In the genomic region with DNA sequence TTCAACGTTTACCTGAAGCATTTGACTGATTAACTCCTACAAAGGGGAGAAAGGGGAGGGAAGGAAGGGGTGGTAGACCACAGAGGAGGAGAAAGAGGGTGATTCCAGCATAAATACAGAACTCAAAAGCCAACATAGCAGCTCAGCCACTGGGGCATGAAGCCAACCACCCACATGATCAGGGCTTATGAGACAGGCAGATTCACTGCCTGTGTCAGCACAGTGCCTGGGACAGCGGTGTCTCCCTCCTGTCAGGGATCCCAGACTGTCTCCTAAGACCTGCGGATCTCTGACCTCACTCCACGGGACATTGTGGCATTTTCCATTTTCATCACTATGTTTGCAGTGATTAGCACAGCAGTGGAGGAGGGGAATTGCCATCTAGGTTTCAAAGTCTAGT, we compare ENCODE assay signal across 9 mouse cellular contexts.
DNase-seq lines count a peak whose midpoint lies in the region; ATAC-seq lines count a peak whose summit lies in the region.
"Had no signal": no experiment of that assay in that cellular context is flagged by ENCODE, and none has a peak within 500 bp of the region (broad histone marks: within the 10 kb centered on the region; RNA-seq: fewer than 3 reads in every experiment).

No protein-coding gene starts in this region.

- no peak overlapping the region for H3K9ac ChIP-seq in heart, embryonic 16.5 days (ENCODE audit: low read length)
- H3K9ac ChIP-seq in midbrain, embryonic 11.5 days (ENCODE audit: low read length): no peak overlapping the region

- 44% methylated on average over 4 of the region's 4 CpGs for WGBS in heart, embryonic 16.5 days
- 84% methylated on average over 4 of the region's 4 CpGs for WGBS in midbrain, embryonic 11.5 days

- ATAC-seq in heart, embryonic 16.5 days (replicated peaks; ENCODE audit: extremely low read depth, insufficient read depth, low FRiP score): peak; percentile 6; the same call in 1 of the 2 replicates
- ATAC-seq in midbrain, embryonic 11.5 days (ENCODE audit: low FRiP score): no peak

- intact Hi-C loops in heart, postnatal 14 days (cut with DNase I): no loop called here

- H3K9me3 ChIP-seq in heart, embryonic 16.5 days (replicated peaks; ENCODE audit: control insufficient read depth, low read length): no peaks in the 10 kb centered on the region
- H3K9me3 ChIP-seq in midbrain, embryonic 11.5 days (ENCODE audit: control insufficient read depth, low read length): no peaks in the 10 kb centered on the region

- H3K36me3 ChIP-seq in heart, embryonic 16.5 days (ENCODE audit: control insufficient read depth, insufficient read depth): no peaks in the 10 kb centered on the region
- H3K36me3 ChIP-seq in midbrain, embryonic 11.5 days (ENCODE audit: control insufficient read depth, insufficient read depth, low read length): no peaks in the 10 kb centered on the region

- H3K4me2 ChIP-seq in heart, embryonic 16.5 days (ENCODE audit: low read depth, low read length): no peak overlapping the region
- no peak overlapping the region for H3K4me2 ChIP-seq in midbrain, embryonic 11.5 days

- DNase-seq in heart, postnatal 14 days: no peak
- DNase-seq in 416B (ENCODE audit: low read depth) (peak; percentile 52), adipocyte (ENCODE audit: low spot score) (peak; percentile 56)
- DNase-seq in kidney, postnatal 14 days: peak; percentile 65
- DNase-seq in gastrocnemius, postnatal 25 days: no peak
- no peak for DNase-seq in midbrain, embryonic 11.5 days (ENCODE audit: low spot score, missing footprints)
- DNase-seq: embryo, embryonic 11 days; thymus, postnatal 36 days had no signal

- H3K4me3 ChIP-seq in heart, embryonic 16.5 days (ENCODE audit: low read length): no peak overlapping the region
- H3K4me3 ChIP-seq in midbrain, embryonic 11.5 days (ENCODE audit: low read depth, low read length): no peak overlapping the region

- H3K27me3 ChIP-seq in heart, embryonic 16.5 days (ENCODE audit: control insufficient read depth, insufficient read depth, low read length): no peaks in the 10 kb centered on the region
- H3K27me3 ChIP-seq in midbrain, embryonic 11.5 days (ENCODE audit: control insufficient read depth, insufficient read depth, low read length): no peaks in the 10 kb centered on the region

- peak overlapping the region; percentile 52 for H3K27ac ChIP-seq in heart, embryonic 16.5 days (ENCODE audit: low read length)
- H3K27ac ChIP-seq in midbrain, embryonic 11.5 days (ENCODE audit: low read depth, low read length): no peak overlapping the region

- H3K4me1 ChIP-seq in heart, embryonic 16.5 days (ENCODE audit: control insufficient read depth, insufficient read depth, low read length): peaks cover 9% of the 10 kb centered on the region; the same call in 1 of the 2 replicates
- H3K4me1 ChIP-seq in midbrain, embryonic 11.5 days (ENCODE audit: control insufficient read depth, insufficient read depth, low read length): peaks cover 8% of the 10 kb centered on the region

Comparison
In these comparisons a context has a peak if more than half of its experiments do, and no peak if none do; other contexts are left out.
1. DNase-seq: peak in 416B (single experiment), adipocyte (single experiment) and kidney, postnatal 14 days (single experiment); none in heart, postnatal 14 days (0 of 2), gastrocnemius, postnatal 25 days (single experiment) and midbrain, embryonic 11.5 days (single experiment).